Mouse (Mus musculus) thymus, postnatal 14 days (tissue): Measurements from ENCODE around the gene Znrf4.

Source experiments
- DNase-seq: peaks from one replicate; pipeline ENCODE4 v3.0.0; 2021

Znrf4 gene

GRCm38 (mm10) chr17:56512310-56512709 lies at the start of gene Znrf4:
Gene Znrf4 (minus strand): TSS chr17:56512431.
- no peak for DNase-seq

- no peak for DNase-seq
These were observed 49.6 kb upstream of the Znrf4 start for GRCm38 (mm10) chr17:56561866-56562265.

DNA sequence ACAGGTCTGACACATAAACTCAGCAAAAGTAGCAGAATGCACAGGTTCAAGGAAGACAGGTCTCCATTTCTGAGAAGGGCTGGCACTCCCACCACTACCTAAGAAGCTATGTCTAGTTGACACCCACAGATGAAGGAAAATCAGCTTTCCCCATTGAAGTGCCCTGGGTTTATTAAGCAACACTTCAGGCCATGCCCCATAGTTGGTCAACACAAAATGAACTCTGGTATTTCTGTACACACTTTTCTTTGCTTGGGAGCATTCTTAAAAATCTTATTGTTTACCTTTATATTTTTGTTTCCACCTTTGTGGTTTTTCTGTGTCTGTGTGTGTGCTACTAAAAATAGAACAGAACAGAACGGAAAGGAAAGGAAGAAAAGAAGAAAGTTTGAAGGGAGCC lies 47.9 kb upstream of the Znrf4 start:
- DNase-seq: no peak

GRCm38 (mm10) chr17:56559386-56559785 lies 47.2 kb upstream of the Znrf4 start:
- DNase-seq: no peak

DNA sequence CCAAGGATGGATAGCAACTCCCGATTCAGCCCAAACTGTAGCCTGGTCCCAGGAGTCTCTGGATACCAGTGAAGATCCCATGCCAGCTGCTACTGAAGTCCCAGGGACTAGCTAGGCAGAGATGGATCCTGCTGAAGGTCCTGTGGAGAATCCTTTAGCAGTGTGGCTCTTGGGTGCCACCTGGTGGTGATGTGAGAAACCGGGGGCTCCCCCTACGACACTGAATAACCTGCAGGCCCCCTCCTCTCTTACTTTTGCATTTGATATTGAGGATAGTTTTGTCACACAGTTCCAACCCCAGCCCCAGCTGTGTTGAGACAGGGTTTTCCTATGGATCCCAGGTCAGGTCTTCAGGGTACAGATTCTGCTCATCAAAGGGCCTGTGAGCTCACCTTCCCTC lies 46.2 kb upstream of the Znrf4 start:
- DNase-seq: peak; percentile 74

DNA sequence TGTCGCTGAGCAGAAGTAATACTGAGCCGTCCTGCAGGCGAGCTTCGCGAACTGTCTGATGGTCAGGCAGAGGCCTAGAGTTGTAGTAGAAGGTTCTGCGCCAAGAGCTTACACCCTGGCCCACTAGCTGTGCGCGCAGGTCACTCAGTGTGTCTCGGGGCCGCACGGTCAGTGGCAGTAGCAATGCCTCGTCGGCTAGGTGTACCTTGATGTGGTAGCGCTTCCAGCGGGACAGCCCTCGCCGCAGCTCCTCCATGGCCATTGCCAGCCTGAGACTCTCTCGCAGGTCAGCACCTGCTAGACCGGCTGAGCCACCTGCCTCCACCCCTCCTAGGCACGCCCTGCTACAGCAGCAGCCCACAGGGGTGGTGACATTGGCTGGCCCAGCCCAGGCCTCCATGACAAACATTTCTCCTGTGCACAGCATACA lies 41.9 kb upstream of the Znrf4 start, which contains the start of gene Gm20219:
Gene Gm20219, minus strand, starts transcription at position 266 of the 430 bp plus-strand sequence.
- DNase-seq: no peak

DNA sequence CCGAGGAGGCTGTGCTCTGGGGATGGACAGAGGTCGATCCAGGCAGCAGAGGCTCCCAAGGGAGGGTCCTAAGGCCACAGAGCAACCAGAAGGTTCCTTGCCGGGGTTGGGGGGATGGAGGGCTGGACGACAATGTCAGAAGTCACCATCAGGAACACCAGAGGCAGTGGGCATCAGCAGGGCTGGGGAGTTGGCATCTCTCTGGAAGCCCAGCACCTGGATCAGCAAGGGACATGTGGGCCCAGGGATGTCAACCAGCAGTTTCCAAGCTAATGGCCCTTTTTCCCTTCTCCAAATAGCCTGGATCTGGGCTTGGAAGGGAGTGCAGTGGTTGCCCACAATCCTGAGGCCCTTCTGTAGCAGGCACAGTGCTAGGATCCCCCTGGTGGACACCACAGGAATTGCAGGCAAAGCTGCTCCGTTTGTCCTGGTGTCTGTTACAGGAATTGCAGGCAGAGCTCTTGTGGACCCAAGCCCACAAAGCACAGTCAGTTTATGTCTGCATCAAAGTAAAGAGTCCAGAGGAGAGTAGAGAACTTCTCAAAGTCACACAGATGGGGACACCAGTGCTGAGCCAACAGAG lies 40.6 kb upstream of the Znrf4 start:
- peak; percentile 78 for DNase-seq

DNA sequence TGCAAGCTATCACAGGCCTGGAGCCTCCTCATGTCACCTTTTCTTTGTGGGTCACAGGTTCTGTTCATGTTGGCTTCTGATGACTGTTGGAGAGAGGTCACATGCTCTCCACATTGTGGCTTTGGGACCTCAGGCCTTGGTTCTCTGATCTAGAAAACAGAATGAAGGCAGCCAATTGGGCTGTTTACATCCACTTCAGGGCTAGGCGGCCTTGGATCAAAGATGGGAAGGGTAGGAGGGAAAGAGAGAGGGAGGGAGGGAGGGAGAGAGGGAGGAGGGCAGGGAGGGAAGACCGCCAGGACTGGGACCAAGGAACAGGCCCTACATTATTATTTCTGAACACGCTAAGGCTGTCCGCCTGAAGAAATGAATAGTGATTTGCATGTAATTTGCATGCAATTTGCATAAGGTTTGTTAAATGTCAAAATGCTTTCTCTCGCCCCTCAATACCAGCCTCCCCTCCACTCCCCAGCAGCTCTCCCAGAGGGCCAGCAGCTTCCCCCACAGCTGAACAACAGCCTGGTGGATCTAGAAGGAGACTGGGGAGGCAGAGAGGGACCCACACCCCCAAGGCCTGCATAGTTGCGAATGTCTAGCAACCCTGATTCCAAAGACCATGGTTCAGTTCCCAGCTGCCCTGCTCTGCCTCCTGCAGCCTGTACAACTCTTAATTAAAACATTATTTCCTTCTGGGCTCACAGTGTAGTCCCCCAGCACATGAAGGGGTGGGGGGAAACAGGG lies 39.8 kb upstream of the Znrf4 start:
- no peak for DNase-seq

- no peak for DNase-seq
These were observed 38.7 kb upstream of the Znrf4 start for GRCm38 (mm10) chr17:56550784-56551475.

GRCm38 (mm10) chr17:56548605-56549105 lies 36.4 kb upstream of the Znrf4 start:
- no peak for DNase-seq

DNA sequence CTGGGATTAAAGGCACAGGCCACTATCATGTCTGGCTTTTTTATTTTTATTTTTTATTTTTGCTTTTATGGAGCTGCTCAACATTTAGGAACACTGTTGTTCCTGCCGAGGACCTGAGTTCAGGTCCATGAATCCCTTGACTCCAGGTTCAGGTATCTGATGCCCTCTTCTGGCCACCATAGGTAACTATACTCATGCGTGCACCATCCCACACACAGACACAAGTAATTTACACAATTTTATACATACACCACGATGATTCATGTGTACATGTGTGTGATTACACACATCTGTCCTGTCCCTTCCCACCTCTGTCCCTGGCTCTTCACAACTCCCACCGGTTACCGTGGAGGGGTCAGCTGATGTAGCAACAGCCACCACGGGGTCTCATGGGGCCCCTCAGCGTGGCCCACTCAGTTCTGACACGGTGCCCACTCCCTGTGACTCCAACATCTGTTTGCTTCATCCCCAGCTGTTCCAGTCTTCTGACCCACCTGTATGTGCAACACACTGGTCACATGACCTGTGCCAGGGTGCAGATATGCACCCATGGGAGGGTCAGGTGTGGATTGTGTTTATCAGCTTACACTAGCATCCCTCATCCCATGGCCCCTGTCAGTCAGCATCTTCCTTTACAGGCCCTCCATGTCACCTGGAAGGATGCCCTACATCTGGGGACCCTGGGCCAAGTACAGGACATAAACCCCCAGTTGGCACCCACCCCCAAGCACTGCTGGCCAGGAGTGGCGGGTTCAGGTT lies 35.8 kb upstream of the Znrf4 start:
- DNase-seq: no peak

DNA sequence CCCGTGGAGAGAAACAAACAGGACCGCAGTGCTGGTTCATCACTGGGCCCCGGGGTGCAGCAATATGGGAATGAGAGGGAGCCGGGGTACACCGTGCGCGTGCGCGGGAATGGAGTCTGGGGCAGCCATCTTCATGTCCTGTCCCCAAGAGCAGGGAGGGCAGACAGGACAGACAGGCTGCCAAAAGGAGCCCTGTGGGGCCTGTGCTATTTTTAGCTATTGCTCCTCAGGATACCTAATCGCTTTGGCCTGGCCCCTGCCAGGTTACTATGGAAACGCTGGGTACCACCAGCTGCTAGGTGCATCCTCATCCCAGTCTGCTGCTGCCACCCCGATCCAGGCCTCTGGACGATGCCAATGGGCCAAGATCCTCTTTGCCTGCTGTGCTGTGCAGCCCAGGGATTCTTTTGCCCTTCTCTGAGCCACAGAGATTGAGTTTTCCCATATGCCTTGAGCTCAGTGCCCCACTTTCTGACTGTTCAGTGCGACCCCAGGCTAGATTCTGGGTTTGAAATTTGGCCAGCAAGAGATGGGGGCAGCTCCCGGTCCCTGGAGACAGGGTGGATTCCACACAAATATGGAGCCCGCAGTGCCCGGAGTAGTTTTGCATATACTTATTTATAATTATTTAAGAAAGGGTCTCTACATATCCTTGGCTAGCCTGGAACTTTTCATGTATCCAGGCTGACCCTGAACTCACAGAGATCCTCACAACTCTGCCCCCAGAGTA lies 35.0 kb upstream of the Znrf4 start:
- no peak for DNase-seq

- DNase-seq: no peak
These were observed 34.3 kb upstream of the Znrf4 start for GRCm38 (mm10) chr17:56546576-56546975.

DNA sequence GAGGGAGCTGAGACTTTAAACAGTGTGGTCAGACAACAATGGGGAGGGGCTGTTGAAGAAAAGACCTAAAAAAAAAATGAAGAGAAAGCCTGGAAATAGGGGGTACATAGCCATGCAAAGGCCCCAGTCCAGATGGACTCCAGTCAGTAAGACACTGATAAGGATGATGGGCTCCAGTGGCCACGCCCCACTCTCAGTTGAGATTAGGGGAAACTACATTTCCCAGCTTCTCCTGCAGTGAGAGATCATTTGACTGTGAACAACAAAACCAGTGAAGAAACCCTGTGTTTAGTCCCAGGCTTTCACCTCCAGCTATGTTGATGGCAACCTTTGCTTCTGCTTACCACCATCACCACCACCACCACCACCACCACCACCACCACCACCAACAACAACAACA lies 33.7 kb upstream of the Znrf4 start:
- DNase-seq: no peak

GRCm38 (mm10) chr17:56544699-56545387 lies 32.6 kb upstream of the Znrf4 start:
- no peak for DNase-seq

- DNase-seq: no peak
These were observed 31.5 kb upstream of the Znrf4 start for GRCm38 (mm10) chr17:56543684-56544224.

- DNase-seq: no peak
These were observed 30.5 kb upstream of the Znrf4 start for GRCm38 (mm10) chr17:56542736-56543135.

DNA sequence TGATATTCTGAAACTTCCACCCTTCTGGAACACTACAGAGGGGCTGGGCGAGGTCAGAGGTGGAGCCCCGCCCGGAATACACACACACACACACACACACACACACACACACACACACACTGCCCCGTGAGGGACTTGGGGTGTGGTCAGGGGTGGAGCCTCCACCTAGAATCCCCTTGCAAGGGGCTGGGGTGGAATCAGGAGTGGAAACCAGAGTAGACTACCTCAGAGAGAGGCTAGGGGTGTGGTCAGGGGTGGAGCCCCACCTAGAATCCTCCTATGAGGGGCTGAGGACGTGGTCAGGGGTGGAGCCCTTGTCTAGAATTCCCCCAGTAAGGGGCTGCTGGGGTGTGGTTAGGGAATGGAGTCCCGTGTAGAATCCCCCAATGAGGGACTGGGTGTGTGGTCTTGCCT lies 28.3 kb upstream of the Znrf4 start:
- DNase-seq: no peak

DNA sequence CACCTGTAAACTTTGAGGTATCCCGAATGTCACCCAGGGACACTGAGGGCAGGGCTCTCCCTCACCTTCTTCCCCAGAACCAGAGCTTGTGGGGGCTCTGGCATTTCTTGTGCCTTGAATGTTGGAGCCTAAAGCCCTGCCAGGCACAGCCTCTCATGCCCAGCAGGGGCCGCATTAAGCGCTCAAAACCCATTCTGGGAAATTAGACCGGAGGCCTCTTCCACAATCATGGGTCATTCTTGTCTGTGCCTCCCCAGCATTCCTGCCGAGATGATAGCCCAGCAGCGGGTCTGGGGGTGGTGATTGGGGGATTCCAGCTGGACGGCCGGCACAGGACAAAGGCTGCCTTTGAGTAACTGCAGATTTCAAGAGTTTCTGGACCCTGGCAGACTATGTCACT lies 25.7 kb upstream of the Znrf4 start:
- no peak for DNase-seq

DNA sequence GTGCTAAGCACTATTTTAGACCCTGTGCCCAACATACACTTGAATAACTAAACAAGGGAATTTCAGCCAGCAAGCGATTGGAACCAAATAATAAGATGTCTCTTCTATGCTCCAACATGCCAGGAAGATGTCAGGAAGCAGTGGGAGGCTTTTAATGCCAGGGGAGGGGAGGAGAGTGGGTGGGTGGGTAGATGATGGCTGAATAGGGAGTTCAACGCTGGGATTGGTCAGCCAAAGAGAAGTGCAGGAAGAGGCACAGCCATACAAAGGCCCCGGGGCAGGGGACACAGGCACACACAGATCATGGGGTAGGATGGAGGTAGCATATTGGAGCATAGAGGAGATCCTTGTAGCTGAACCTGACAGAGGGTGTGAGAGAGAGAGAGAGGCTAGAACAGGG lies 24.6 kb upstream of the Znrf4 start:
- DNase-seq: no peak

GRCm38 (mm10) chr17:56536192-56536591 lies 24.0 kb upstream of the Znrf4 start:
- no peak for DNase-seq
